Mouse (Mus musculus) C2C12 (cell line): ENCODE results near the gene Apol9a.
"Not testable (repeated sequence)": the region's sequence is repeated elsewhere in the genome, so short reads cannot be mapped to it uniquely, and the experiment has no call there.

ENCODE experiments used
- CEBPB ChIP-seq: IDR thresholded peaks from one replicate; pipeline ENCODE4 v1.6.1; 2011; ENCODE audit warnings: low read depth, mild to moderate bottlenecking, control low read depth, moderate library complexity
- CTCF ChIP-seq: IDR thresholded peaks from one replicate; pipeline ENCODE4 v1.5.1; 2011; ENCODE audit not compliant: control insufficient read depth, insufficient read depth, insufficient read length

GRCm38 (mm10) chr15:77416655-77417333 lies 5.9 kb upstream of the Apol9a start:
- not testable (repeated sequence) for TF ChIP-seq CEBPB, CTCF
